Mouse (Mus musculus): ENCODE results near the gene Olfr1126.
"Not testable (repeated sequence)": the region's sequence is repeated elsewhere in the genome, so short reads cannot be mapped to it uniquely, and the experiment has no call there.

Olfr1126 gene

GRCm38 (mm10) chr2:87453662-87454061, at the start of gene Olfr1126:
Gene Olfr1126, plus strand, starts transcription at chr2:87453962.
- no peak for DNase-seq (ENCODE audit: extremely low spot score, low read depth, low spot score)

GRCm38 (mm10) chr2:87416335-87416734, 37.4 kb upstream of the Olfr1126 start, which contains the start of gene Olfr1123:
Gene Olfr1123, plus strand, starts transcription at chr2:87416635.
- no peak for DNase-seq (ENCODE audit: extremely low spot score, low read depth, low spot score)

GRCm38 (mm10) chr2:87429975-87430374, 23.8 kb upstream of the Olfr1126 start, which contains the start of gene Olfr1124:
Gene Olfr1124, plus strand, starts transcription at chr2:87430275.
- DNase-seq (ENCODE audit: extremely low spot score, low read depth, low spot score), result no peak

- no peak for DNase-seq (ENCODE audit: extremely low spot score, low read depth, low spot score)
Measured at GRCm38 (mm10) chr2:87437731-87438130, 16.0 kb upstream of the Olfr1126 start.

- no peak for DNase-seq (ENCODE audit: extremely low spot score, low read depth, low spot score)
Measured at GRCm38 (mm10) chr2:87461769-87462168, 8.0 kb downstream of the Olfr1126 start.

- DNase-seq (ENCODE audit: extremely low spot score, low read depth, low spot score), result no peak
Measured at GRCm38 (mm10) chr2:87480207-87480606, 26.4 kb downstream of the Olfr1126 start.

GRCm38 (mm10) chr2:87481158-87481557, 27.4 kb downstream of the Olfr1126 start:
- DNase-seq (ENCODE audit: extremely low spot score, low read depth, low spot score), result no peak

- no peak for DNase-seq (ENCODE audit: extremely low spot score, low read depth, low spot score)
Measured at GRCm38 (mm10) chr2:87482276-87482675, 28.5 kb downstream of the Olfr1126 start.

GRCm38 (mm10) chr2:87496993-87497392, 43.2 kb downstream of the Olfr1126 start, which contains the start of gene Pramel7:
Gene Pramel7, minus strand, starts transcription at chr2:87497093.
- DNase-seq (ENCODE audit: extremely low spot score, low read depth, low spot score), result not testable (repeated sequence)

- no peak for DNase-seq (ENCODE audit: extremely low spot score, low read depth, low spot score)
Measured at GRCm38 (mm10) chr2:87506265-87506664, 52.5 kb downstream of the Olfr1126 start, which contains the start of gene Pramel6. Gene Pramel6, plus strand, starts transcription at chr2:87506565.

Measured in hindlimb bud, embryonic 11.5 days (tissue).